Comparison of ENCODE assay signal across 2 mouse cellular contexts in genomic region chr15:79050964-79051363, GRCm38 (mm10).
A peak's percentile ranks its signal among the peaks of the same experiment; 100 is the strongest.
TF ChIP-seq lines count a peak whose summit lies in the region.

No protein-coding gene starts in this region.

TF ChIP-seq in CH12.LX, 34 proteins besides CTCF, POLR2A, EP300 and RAD21:
- TF ChIP-seq POLR2AphosphoS2 (IDR thresholded peaks at IDR 0.05; ENCODE audit: low read depth, low read length): peak; percentile 48; the same call in 1 of the 2 replicates
- TF ChIP-seq SMC3 (IDR thresholded peaks at IDR 0.05; ENCODE audit: low read depth, low read length): no peak
- no peak for TF ChIP-seq NRF1 (IDR thresholded peaks at IDR 0.05; ENCODE audit: low read depth, low read length)
- TF ChIP-seq TCF12 (IDR thresholded peaks at IDR 0.05; ENCODE audit: low read depth, low read length): no peak
- no peak for TF ChIP-seq MEF2A (IDR thresholded peaks at IDR 0.05; ENCODE audit: borderline replicate concordance, low read depth, low read length)
- no peak for TF ChIP-seq IRF4 (IDR thresholded peaks at IDR 0.05; ENCODE audit: low read depth, low read length)
- TF ChIP-seq ZKSCAN1 (IDR thresholded peaks at IDR 0.05; ENCODE audit: borderline replicate concordance, low read depth, low read length): peak; percentile 59; the same call in 1 of the 2 replicates
- TF ChIP-seq USF2 (conservative IDR thresholded peaks at IDR 0.05; ENCODE audit: low read depth, low read length): no peak
- TF ChIP-seq BHLHE40 (IDR thresholded peaks at IDR 0.05; ENCODE audit: low read depth, low read length): no peak
- no peak for TF ChIP-seq KAT2A (IDR thresholded peaks at IDR 0.05; ENCODE audit: insufficient replicate concordance, low read length)
- TF ChIP-seq CHD1 (IDR thresholded peaks at IDR 0.05; ENCODE audit: low read depth, low read length): no peak
- TF ChIP-seq PAX5 (IDR thresholded peaks at IDR 0.05; ENCODE audit: low read length): no peak
- no peak for TF ChIP-seq E2F4 (IDR thresholded peaks at IDR 0.05; ENCODE audit: insufficient replicate concordance, low read depth, low read length)
- TF ChIP-seq MXI1 (IDR thresholded peaks at IDR 0.05; ENCODE audit: low read depth, low read length): no peak
- TF ChIP-seq ZC3H11A (IDR thresholded peaks at IDR 0.05; ENCODE audit: low read depth, low read length): no peak

TF ChIP-seq in MEL, 35 proteins besides CTCF, POLR2A, EP300 and RAD21:
- TF ChIP-seq MYC (IDR thresholded peaks at IDR 0.05; ENCODE audit: low read depth, low read length): no peak
- no peak for TF ChIP-seq ZC3H11A (IDR thresholded peaks at IDR 0.05; ENCODE audit: low read depth, low read length)
- peak; percentile 80 for TF ChIP-seq ZKSCAN1 (IDR thresholded peaks at IDR 0.05; ENCODE audit: low read depth, low read length)
- no peak for TF ChIP-seq POLR2AphosphoS2 (IDR thresholded peaks at IDR 0.05; ENCODE audit: low read length)
- TF ChIP-seq ETS1 (IDR thresholded peaks at IDR 0.05; ENCODE audit: low read depth, low read length): no peak
- TF ChIP-seq SIN3A (IDR thresholded peaks at IDR 0.05; ENCODE audit: low read length): no peak
- no peak for TF ChIP-seq NRF1 (IDR thresholded peaks at IDR 0.05; ENCODE audit: insufficient read depth, low read depth, low read length, poor library complexity, severe bottlenecking)
- no peak for TF ChIP-seq MEF2A (IDR thresholded peaks at IDR 0.05; ENCODE audit: extremely low read depth, insufficient replicate concordance, low read depth, low read length, poor library complexity, severe bottlenecking)
- TF ChIP-seq GATA1 (IDR thresholded peaks at IDR 0.05; ENCODE audit: low read depth, low read length): no peak
